Mouse (Mus musculus): Measurements from ENCODE around the gene Vmn2r118. TPM values are rescaled to one million over a fixed set of nuclear protein-coding genes. Genes with fewer than 3 reads are reported as not detected.
A peak's percentile ranks its signal among the peaks of the same experiment; 100 is the strongest.

The Vmn2r118 gene
- not detected for total RNA-seq (2021)
- long read RNA-seq, experiment 1 = 0 reads
- long read RNA-seq, experiment 2 = 0 reads

GRCm38 (mm10) chr17:55625092-55625491 lies at the start of gene Vmn2r118:
Gene Vmn2r118 (minus strand): TSS chr17:55625192.
- no peak for DNase-seq (ENCODE audit: extremely low spot score in 1 of 2, low spot score in 2 of 2)
- TF ChIP-seq CTCF (IDR thresholded peaks at IDR 0.05) = no peak
- Histone ChIP-seq H3K27ac (no peak within 1 kb of the TSS), H3K4me3 (no peak within 1 kb of the TSS)
- intact Hi-C loops (cut with DNase I) = no loop called here

GRCm38 (mm10) chr17:55661099-55661498 lies 36.1 kb upstream of the Vmn2r118 start:
- no peak for DNase-seq (ENCODE audit: extremely low spot score in 1 of 2, low spot score in 2 of 2)
- no peak for TF ChIP-seq CTCF (IDR thresholded peaks at IDR 0.05)
- Histone ChIP-seq H3K4me3 (no peak overlapping the region), H3K27ac (no peak overlapping the region)
- intact Hi-C loops (cut with DNase I) = loop anchor here (10.0 kb wide), 1 partner anchor 146 kb away; no protein-coding TSS in a partner anchor

GRCm38 (mm10) chr17:55590838-55591237 lies 34.2 kb downstream of the Vmn2r118 start:
- intact Hi-C loops (cut with DNase I) = no loop called here

GRCm38 (mm10) chr17:55561774-55562173 lies 63.2 kb downstream of the Vmn2r118 start:
- Histone ChIP-seq H3K4me3 (no peak overlapping the region), H3K27ac (no peak overlapping the region)
- no peak for TF ChIP-seq CTCF (IDR thresholded peaks at IDR 0.05)
- intact Hi-C loops (cut with DNase I) = no loop called here
- DNase-seq (ENCODE audit: extremely low spot score in 1 of 2, low spot score in 2 of 2) = no peak

More at GRCm38 (mm10) chr17:55590838-55591237, 34.2 kb downstream of the Vmn2r118 start:
- no peak for TF ChIP-seq CTCF (IDR thresholded peaks at IDR 0.05)
- Histone ChIP-seq H3K4me3 (no peak overlapping the region), H3K27ac (no peak overlapping the region)
- no peak for DNase-seq (ENCODE audit: extremely low spot score in 1 of 2, low spot score in 2 of 2)

- intact Hi-C loops (cut with DNase I) = loop anchor here (5.0 kb wide), 1 partner anchor 1186 kb away; no protein-coding TSS in a partner anchor
- Histone ChIP-seq H3K27ac (peak overlapping the region; percentile 75; the same call in 1 of the 2 replicates), H3K4me3 (no peak overlapping the region)
- no peak for TF ChIP-seq CTCF (IDR thresholded peaks at IDR 0.05)
- DNase-seq (ENCODE audit: extremely low spot score in 1 of 2, low spot score in 2 of 2) = no peak
These were observed 76.5 kb downstream of the Vmn2r118 start for GRCm38 (mm10) chr17:55548476-55548875.

Other genes with a start within 250 kb of the Vmn2r118 start
- 10 to 100 TPM; 36.7 to 47.0 TPM for gene St6gal2, start 179.8 kb downstream of the Vmn2r118 start, total RNA-seq (2021)
- gene Pot1b, start 87.4 kb upstream of the Vmn2r118 start, total RNA-seq (2021) = 1 to 10 TPM; 5.2 to 6.1 TPM
- under 1 TPM in 1 of 2 experiments, not detected in 1; 0.09 TPM for gene Adgre4, start 124.8 kb upstream of the Vmn2r118 start, total RNA-seq (2021)

Measured in left cerebral cortex, adult 2 months (tissue).